Mouse (Mus musculus) embryonic stem cell, embryonic (primary cell): ENCODE measurements around the gene Tmem251.

Source experiments
- CTCF ChIA-PET, 4 experiments: fragments of 300-600 bp in 2 of 4; fragments of 350-600 bp in 2 of 4; sonication (Branson Sonifier 250); formaldehyde crosslinking; loops; one replicate each; lab custom pipeline; 2022; ENCODE audit warnings: inconsistent platforms in 2 of 4; lab: Charles Lee
- POLR2A ChIA-PET, 4 experiments: fragments of 300-600 bp in 2 of 4; fragments of 350-600 bp in 2 of 4; sonication (Branson Sonifier 250); formaldehyde crosslinking; loops; one replicate each; lab custom pipeline; 2022; ENCODE audit warnings: antibody characterized with exemption in 4 of 4, inconsistent platforms in 1 of 4; lab: Charles Lee

Gene Tmem251

DNA sequence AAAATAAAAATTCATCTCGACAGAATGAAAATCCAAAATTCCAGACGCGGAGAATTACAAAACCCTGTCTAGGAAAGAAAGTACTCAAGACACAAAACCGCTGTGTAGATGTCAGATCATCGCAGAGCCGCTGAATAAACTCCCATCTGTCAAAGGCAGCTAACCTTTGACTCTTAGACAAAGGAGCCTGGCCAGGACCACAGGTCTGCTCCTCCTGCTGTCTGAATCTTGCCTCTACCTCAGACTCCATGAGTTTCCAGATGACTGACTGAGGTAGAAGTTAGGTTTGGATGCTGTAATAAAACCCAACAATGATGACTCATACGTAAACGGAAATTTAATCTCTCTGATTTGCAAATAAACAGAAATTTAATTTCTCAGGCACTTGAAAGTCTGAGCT is 20.6 kb upstream of the Tmem251 start:
- ChIA-PET POLR2A (interaction anchor here in 3 of 4 experiments (0.5 to 33.8 kb wide), 14 partner anchors 2 to 284 kb away, joined by 3 to 1125 read pairs (median 8); partner anchors contain the start of genes Itpk1 (in 2 of the 3), Moap1 (in 2 of the 3), Tmem251 (in 2 of the 3) and Lgmn (in 1 of the 3)), CTCF (interaction anchor here in 3 of 4 experiments (0.7 to 8.2 kb wide), 18 partner anchors 7 to 254 kb away, joined by 3 to 68 read pairs (median 6); partner anchors contain the start of genes Itpk1 (in 3 of the 3) and Golga5 (in 1 of the 3))

DNA sequence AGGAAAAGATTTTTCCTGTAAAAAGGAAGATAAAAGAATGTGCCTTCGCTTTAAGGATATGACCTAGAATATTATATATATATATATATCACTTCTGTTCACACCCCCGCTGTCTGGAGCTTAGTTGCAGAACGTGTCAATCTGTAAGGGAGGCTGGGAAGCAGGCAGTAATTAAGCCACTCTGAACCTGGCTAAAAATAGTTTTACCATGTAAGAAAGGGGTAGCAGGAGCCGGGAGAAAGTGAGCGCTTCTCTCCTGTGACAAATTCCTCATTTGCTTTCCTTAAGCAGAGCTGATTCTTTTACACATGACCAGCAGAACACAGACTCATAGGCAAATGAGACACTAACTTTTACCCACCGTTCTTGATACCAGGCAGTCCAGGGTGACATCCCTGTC is 19.7 kb upstream of the Tmem251 start:
- ChIA-PET CTCF (interaction anchor here in 2 of 4 experiments (0.7 to 8.2 kb wide), 8 partner anchors 9 to 255 kb away, joined by 3 to 68 read pairs (median 10); partner anchors contain the start of genes Itpk1 (in 2 of the 2) and Golga5 (in 1 of the 2)), POLR2A (interaction anchor here in 3 of 4 experiments (1.2 to 32.5 kb wide), 9 partner anchors 8 to 255 kb away, joined by 3 to 1125 read pairs (median 17); partner anchors contain the start of genes Itpk1 (in 2 of the 3), Gm28051 (in 1 of the 3), Gon7 (in 1 of the 3) and Moap1 (in 1 of the 3))

DNA sequence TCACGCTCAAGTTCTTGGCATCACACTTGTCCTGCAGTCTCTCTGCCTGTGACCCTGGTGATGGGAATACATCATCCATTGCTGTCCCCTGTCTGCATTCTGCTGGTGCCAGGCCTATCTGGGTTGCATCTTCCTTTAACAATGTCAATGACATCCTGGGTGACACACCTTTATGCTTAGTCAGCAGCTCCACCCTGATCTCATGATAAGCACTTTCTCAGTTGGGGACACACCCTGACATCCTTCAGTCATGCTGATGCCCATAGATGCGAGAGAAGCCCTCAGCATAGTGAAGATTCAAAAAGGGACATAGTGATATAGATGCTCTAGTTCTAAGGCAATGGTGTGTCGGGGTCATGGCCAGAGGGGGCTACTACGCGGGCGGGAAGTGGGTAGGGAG is 18.4 kb upstream of the Tmem251 start:
- CTCF ChIA-PET: interaction anchor here (0.6 to 7.5 kb wide), 6 partner anchors 10 to 220 kb away, joined by 3 to 68 read pairs (median 4); no protein-coding TSS in a partner anchor
- POLR2A ChIA-PET: interaction anchor here in 3 of 4 experiments (0.6 to 32.5 kb wide), 11 partner anchors 11 to 767 kb away, joined by 3 to 1125 read pairs (median 11); partner anchors contain the start of genes Golga5 (in 2 of the 3), Itpk1 (in 2 of the 3), Moap1 (in 2 of the 3) and Tmem251 (in 2 of the 3)

DNA sequence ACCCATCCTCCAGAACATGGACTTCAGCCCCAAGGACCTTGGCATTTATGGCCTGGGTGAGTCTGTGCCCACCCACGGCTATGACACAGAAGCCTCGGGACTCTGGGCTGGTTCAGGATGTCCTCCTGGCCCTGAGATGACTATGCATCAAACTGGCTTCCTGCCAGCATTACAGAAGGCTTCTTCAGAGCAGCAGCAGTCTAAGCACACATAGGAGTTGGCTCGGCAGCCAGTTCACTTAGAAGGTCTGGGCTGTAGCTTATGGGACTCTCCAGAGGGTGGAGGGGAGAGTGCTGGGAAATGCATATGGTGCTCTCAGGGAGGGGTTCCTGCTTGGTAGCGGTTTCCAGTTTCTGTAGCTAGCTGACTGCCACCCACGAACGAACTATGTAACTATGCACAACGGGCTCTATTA is 17.8 kb upstream of the Tmem251 start:
- ChIA-PET CTCF (interaction anchor here (0.6 to 2.0 kb wide), 9 partner anchors 9 to 226 kb away, joined by 3 to 17 read pairs (median 4); partner anchors contain the start of gene Itpk1 (in 1 of the 4)), POLR2A (interaction anchor here in 3 of 4 experiments (0.8 to 32.5 kb wide), 21 partner anchors 11 to 286 kb away, joined by 3 to 1125 read pairs (median 4); partner anchors contain the start of genes Moap1 (in 3 of the 3), Tmem251 (in 3 of the 3), Gm28051 (in 2 of the 3) and Golga5 (in 2 of the 3))

DNA sequence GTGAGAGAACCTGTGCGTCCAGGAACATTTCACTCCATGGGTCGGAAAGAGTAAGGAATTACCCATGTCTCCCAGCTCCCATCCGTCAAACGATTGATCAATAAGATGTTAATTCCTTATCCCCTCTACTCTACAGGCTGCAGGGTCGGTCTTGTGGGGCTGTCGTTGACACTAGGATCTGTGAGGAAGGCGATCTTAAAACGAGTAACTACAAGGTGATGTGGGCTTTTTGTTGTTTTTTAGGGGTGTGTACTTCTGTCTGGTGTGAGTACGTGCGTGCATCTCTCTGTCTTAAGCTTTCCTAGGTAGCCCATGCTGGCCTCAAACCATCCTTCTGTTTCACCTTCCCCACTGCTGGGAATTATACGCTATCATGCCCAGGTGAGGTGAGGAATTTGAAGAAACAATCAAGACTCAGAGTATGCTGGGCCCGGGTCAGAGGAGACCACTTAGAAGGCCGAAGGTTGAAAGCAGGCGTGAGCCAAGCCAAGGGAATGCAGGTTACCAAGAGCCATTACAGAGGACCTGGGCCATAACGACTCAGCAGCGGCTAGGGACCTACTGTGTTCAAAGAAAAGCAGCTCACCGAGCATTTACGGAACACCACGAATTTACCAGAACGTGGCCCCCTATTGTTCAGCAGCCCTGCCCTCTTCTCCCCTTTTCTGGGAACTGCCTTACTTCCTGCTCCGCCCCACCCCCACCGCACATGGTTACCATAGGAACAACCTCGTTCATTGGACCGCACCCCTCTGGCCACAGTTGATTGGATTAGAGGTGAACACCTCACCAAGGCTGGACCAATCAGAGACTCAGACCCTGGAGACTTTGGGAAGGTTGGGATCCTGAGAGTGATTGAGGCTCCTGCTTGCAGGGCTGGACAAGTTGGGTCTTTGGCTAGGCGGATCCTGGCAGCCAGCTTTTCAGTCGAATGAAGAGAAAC is 13.4 kb upstream of the Tmem251 start:
- CTCF ChIA-PET: interaction anchor here in 3 of 4 experiments (0.6 to 2.6 kb wide), 15 partner anchors 8 to 261 kb away, joined by 3 to 8 read pairs (median 4); partner anchors contain the start of genes Golga5 (in 1 of the 3), Itpk1 (in 1 of the 3), Moap1 (in 1 of the 3) and Tmem251 (in 1 of the 3)
- POLR2A ChIA-PET: interaction anchor here (0.6 to 32.5 kb wide), 38 partner anchors 9 to 597 kb away, joined by 3 to 1125 read pairs (median 5); partner anchors contain the start of genes Moap1 (in 4 of the 4), Tmem251 (in 4 of the 4), Gm28051 (in 2 of the 4) and Golga5 (in 2 of the 4)

DNA sequence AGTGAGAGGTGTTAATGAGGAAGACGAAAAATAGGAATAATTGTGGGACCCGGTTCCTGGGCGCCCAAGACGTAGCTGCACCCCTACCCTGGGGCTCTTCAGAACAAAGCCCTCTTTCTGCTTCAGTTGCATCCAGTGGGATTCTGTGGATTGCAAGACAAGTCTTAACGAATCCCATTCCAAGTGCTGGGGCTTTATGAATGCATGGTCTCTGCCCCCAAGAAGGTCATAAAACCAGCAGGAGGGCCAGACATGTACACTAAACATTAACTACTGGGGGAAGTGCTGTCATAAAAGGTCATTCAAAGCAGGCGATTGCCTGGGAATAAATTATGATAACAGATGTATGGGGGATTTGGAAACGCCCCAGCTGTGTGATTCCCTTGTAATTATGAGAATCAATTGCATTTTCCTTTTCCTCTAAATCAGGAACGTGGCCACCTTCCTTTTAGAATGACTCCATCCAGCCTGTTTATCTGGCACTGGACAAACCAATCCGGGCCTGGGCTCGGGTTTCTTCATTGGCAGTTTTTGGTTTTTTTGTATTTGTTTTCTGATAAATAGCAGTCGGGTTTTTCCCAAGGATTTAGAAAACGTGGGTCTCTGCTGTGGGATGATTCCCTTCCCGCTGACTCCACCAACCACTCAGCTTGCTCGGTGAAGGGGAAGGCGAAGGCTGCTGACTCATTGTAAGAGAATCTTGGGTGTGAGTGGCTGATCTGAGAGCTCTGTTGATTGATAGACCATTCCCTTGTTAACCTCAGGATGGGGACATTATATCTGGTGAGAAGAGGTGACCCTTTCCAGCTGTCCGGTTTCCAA is 12.6 kb upstream of the Tmem251 start:
- CTCF ChIA-PET: interaction anchor here in 3 of 4 experiments (0.6 to 2.6 kb wide), 14 partner anchors 9 to 262 kb away, joined by 3 to 8 read pairs (median 4); partner anchors contain the start of genes Golga5 (in 1 of the 3), Itpk1 (in 1 of the 3), Moap1 (in 1 of the 3) and Tmem251 (in 1 of the 3)
- POLR2A ChIA-PET: interaction anchor here (0.6 to 32.5 kb wide), 31 partner anchors 9 to 596 kb away, joined by 3 to 1125 read pairs (median 6); partner anchors contain the start of genes Moap1 (in 4 of the 4), Tmem251 (in 4 of the 4), Gm28051 (in 2 of the 4) and Golga5 (in 2 of the 4)

DNA sequence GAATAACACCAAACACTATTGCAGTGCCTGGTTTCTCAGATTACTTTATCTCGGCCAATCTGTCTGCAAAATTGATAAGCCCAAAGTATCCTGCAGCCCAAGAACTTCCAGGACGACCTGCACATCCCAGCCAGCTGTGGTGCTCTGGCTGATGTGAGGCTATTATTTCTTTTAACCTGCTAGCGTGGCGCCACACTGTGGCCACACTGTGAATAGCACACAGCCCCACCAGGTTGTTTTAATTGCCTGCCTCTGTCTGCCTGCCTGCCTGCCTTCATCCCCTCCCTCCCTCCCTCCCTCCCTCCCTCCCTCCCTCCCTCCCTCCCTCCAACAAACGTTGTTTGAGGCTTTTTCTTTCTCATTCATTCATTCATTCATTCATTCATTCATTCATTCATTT is 10.2 kb upstream of the Tmem251 start:
- POLR2A ChIA-PET: interaction anchor here in 3 of 4 experiments (0.8 to 32.5 kb wide), 8 partner anchors 11 to 342 kb away, joined by 3 to 1125 read pairs (median 12); partner anchors contain the start of genes Itpk1 (in 2 of the 3), Moap1 (in 2 of the 3), Tmem251 (in 2 of the 3) and Lgmn (in 1 of the 3)
- CTCF ChIA-PET: interaction anchor here in 3 of 4 experiments (0.6 to 2.3 kb wide), 19 partner anchors 10 to 477 kb away, joined by 3 to 9 read pairs (median 4); partner anchors contain the start of gene Lgmn (in 1 of the 3)

DNA sequence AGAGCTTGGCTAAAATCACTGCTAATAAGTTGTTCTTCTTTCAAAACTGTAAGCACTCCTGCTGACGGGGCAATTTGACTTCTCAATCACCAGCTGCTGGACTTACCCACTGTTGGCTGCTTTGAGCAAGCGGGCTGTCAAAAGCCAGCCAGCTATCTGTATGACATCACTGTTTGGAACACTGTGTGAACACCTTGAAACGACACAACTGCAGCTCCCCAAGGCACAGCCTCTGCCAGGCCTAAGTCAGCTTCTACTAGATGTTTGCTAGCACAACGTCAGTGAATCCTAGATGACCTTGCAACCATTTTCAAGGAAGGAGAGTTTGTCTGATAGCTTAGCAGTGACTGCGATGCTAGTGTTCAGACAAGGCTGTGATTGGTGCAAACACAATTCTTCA is 4.5 kb upstream of the Tmem251 start:
- ChIA-PET CTCF (interaction anchor here (0.6 to 1.8 kb wide), 8 partner anchors 18 to 278 kb away, joined by 3 to 7 read pairs (median 3); partner anchors contain the start of genes Gm28051 (in 1 of the 4), Gon7 (in 1 of the 4) and Ubr7 (in 1 of the 4)), POLR2A (interaction anchor here in 2 of 4 experiments (0.6 to 32.5 kb wide), 9 partner anchors 8 to 300 kb away, joined by 3 to 1125 read pairs (median 3); partner anchors contain the start of genes Itpk1 (in 1 of the 2) and Lgmn (in 1 of the 2))

DNA sequence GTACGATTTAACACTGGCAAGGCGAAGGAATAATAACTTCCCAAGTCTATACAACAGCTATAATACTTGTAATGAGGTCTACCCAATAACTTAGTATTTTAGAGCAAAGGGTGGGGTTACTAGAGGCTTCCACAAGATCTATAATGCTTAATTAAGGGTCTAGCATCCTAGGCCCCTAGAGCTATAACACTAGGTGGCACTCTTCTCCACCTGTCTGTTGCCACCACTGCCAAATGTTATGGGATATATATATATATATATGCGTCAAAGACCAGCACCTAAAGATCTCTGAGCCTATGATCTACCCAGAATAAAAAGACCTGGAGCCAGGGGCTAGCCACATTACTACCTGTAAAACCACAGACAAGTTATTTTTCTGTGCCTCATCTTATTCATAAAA is 3.3 kb upstream of the Tmem251 start:
- ChIA-PET POLR2A (interaction anchor here in 3 of 4 experiments (0.7 to 32.5 kb wide), 14 partner anchors 8 to 765 kb away, joined by 3 to 1125 read pairs (median 4); partner anchors contain the start of genes Cpsf2 (in 1 of the 3), Gm20604 (in 1 of the 3), Gm28051 (in 1 of the 3) and Gon7 (in 1 of the 3)), CTCF (interaction anchor here (0.6 to 1.8 kb wide), 32 partner anchors 8 to 1813 kb away, joined by 3 to 12 read pairs (median 3); partner anchors contain the start of genes Gm28051 (in 2 of the 4), Golga5 (in 2 of the 4), Gon7 (in 2 of the 4) and Ubr7 (in 2 of the 4))

DNA sequence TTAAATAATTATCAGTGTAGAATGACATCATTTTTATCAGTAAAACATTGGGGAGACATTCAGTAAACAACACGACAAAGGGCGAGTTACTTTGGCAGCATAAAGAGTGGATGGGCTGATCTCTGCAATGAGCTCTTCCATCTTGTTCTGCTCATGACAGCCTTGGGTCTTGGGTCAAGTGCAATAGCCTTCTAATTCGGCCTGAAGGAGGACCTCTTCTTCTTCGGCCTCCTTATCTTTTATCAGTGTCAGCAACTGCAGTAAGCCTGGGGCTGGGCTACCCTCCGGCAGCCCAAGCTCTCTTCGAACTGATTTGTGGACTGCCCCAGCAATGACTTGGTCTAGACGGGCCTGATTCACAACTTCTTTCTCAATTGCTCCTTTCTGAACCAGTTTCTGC is 1.5 kb upstream of the Tmem251 start:
- POLR2A ChIA-PET: interaction anchor here in 2 of 4 experiments (0.7 to 4.8 kb wide), 6 partner anchors 12 to 39 kb away, joined by 3 to 38 read pairs (median 3); no protein-coding TSS in a partner anchor
- CTCF ChIA-PET: interaction anchor here in 1 of 4 experiments (0.6 kb wide), 1 partner anchor 30 kb away, joined by 3 read pairs; no protein-coding TSS in a partner anchor

DNA sequence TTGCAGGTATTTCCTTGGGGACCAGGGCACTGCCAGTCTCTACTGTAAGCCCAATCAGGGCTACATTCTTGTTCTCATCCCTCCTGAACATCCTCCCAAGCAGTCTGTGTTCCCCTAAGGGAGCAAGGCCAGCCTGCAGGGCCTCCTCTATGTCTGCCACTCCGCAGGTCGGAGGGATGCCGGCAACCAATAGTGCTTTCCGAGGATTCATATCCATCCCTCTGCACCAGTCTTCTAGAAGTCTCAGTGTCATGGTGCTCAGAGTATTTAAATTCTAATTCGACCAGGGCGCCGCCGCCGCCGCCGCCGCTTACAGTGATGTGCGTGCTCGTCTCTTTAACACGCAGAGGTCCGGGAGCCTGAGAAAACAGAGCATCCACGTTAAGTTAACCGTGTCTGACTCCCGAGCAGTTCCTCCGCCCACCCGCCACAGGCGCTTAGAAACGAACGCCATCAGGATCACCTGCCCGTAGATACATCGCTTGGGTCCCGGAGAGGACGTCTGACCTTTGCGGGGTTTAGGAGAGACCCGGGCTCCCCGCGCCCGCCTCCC is 450 bp upstream of the Tmem251 start:
- ChIA-PET CTCF (interaction anchor here in 3 of 4 experiments (0.7 to 1.7 kb wide), 12 partner anchors 12 to 274 kb away, joined by 3 to 7 read pairs (median 4); partner anchors contain the start of genes Itpk1 (in 2 of the 3), Gm28051 (in 1 of the 3), Golga5 (in 1 of the 3) and Gon7 (in 1 of the 3)), POLR2A (interaction anchor here (0.6 to 4.8 kb wide), 71 partner anchors 8 to 789 kb away, joined by 3 to 60 read pairs (median 5); partner anchors contain the start of genes Gm20604 (in 3 of the 4), Gm28051 (in 3 of the 4), Gon7 (in 3 of the 4) and Ubr7 (in 3 of the 4))

DNA sequence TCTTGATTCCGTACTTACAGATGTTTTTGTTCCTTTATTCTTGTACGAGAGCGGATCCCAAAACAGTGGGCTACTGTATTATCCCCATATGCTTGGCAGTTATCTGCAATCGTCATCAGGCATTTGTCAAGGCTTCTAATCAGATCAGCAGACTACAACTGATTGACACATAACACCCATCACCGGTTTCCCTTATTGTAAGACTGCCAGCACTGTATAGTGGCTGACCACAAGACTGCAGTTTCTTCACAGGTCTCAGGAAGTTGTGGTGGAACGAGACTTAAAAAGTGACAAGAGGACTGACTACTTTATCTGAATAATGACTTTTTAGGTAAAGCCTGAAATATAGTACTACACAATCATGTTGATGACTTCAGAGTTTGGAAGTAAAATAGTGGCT is 1.3 kb downstream of the Tmem251 start:
- ChIA-PET CTCF (interaction anchor here in 1 of 4 experiments (1.1 to 1.7 kb wide), 2 partner anchors 220 to 245 kb away, joined by 3 to 6 read pairs; no protein-coding TSS in a partner anchor), POLR2A (interaction anchor here in 3 of 4 experiments (1.2 to 4.1 kb wide), 15 partner anchors 10 to 787 kb away, joined by 3 to 60 read pairs (median 7); partner anchors contain the start of genes Gm20604 (in 2 of the 3), Gm28051 (in 2 of the 3), Gon7 (in 2 of the 3) and Ubr7 (in 2 of the 3))

DNA sequence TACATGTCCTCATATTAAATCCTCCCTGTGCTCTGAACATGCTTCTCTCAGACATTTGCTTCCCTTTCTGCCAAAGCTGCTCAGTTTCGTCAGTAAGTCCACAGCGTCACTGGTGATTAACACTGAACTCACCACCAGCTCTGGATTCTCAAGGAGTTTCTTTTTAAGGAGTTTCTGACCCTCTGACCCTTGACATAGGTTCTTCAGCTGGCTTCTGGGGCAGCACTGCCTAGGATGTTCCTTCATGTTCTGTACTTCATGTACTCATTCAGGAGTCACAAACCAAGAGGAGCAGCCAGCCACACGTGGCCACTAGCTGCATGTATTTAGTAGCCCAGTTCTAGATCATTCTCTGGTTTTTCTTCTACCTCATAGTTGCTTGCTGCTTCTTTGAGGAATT is 4.7 kb downstream of the Tmem251 start:
- POLR2A ChIA-PET: interaction anchor here in 2 of 4 experiments (0.6 to 3.6 kb wide), 8 partner anchors 8 to 422 kb away, joined by 3 to 29 read pairs (median 4); partner anchors contain the start of genes Gm28051 (in 2 of the 2), Gon7 (in 2 of the 2), Ubr7 (in 2 of the 2) and Gm20604 (in 1 of the 2)
- CTCF ChIA-PET: interaction anchor here in 2 of 4 experiments (0.6 to 1.1 kb wide), 2 partner anchors 8 to 248 kb away, joined by 3 read pairs; no protein-coding TSS in a partner anchor

DNA sequence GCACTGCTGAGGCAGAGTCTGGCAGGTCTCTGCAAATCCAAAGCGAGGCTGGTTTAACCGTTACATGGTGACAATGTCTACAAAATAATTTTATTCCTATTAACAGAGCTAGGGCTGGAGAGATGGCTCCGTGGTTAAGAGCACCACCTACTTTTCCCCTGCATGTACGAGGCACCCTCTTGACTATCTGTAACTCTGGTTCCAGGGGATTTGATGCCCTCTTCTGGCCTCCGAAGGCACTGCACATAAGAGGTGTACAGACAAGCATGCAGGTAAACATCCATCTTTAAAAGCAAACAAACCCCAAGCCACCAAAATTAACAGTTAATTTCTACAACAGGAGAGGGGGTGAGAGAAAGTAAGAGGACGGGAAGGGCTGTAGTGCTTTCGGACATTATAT is 12.7 kb downstream of the Tmem251 start:
- CTCF ChIA-PET: interaction anchor here in 2 of 4 experiments (1.2 to 1.7 kb wide), 2 partner anchors 13 to 22 kb away, joined by 5 to 7 read pairs; partner anchors contain the start of genes Moap1 (in 1 of the 2) and Tmem251 (in 1 of the 2)
- POLR2A ChIA-PET: interaction anchor here (0.6 to 5.5 kb wide), 22 partner anchors 9 to 1983 kb away, joined by 3 to 52 read pairs (median 6); partner anchors contain the start of genes Moap1 (in 4 of the 4) and Tmem251 (in 4 of the 4)
